Mouse (Mus musculus) splenic B cell, adult 2 months (primary cell): ENCODE data around the gene Yod1.

Experiments used
- DNase-seq: peaks from one replicate; pipeline ENCODE4 v3.0.0-alpha.2; 2011; ENCODE audit warnings: low read depth, low spot score
- H3K27me3 ChIP-seq: 2 replicates; pipeline ENCODE4 v1.6.1; 2012; ENCODE audit warnings: mild to moderate bottlenecking, low read length, moderate library complexity, mixed read lengths; ENCODE audit not compliant: control insufficient read depth, poor library complexity, insufficient read depth, severe bottlenecking
- H3K36me3 ChIP-seq: 2 replicates; pipeline ENCODE4 v1.6.1; 2012; ENCODE audit warnings: mild to moderate bottlenecking, low read length, moderate library complexity, mixed read lengths; ENCODE audit not compliant: control insufficient read depth, poor library complexity, insufficient read depth, severe bottlenecking

The Yod1 gene

DNA sequence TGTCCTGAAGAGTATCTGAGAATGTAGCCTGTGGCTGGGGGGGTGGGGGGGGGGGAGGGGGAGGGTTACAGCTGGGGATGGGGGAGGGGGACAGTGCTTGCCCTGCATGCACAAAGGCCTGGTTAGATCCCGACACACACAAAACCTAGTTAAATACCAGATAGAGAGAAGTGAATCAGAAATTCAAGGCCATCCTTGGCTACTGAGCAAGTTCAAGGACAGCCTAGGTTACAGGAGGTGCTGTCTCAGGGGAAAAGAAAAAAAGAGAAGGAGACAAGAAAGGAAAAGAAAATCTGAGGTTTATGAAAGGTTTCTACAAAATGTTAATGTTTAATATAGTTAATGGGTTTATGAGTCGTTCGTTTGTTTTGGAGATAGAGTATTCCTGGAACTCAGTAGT lies 22.5 kb downstream of the Yod1 start:
- H3K27me3 ChIP-seq, result no peaks in the 10 kb centered on the region
- no peaks in the 10 kb centered on the region for H3K36me3 ChIP-seq
- no peak for DNase-seq

GRCm38 (mm10) chr1:130740227-130740648 lies 23.1 kb downstream of the Yod1 start:
- Histone ChIP-seq H3K36me3 (no peaks in the 10 kb centered on the region), H3K27me3 (no peaks in the 10 kb centered on the region)
- no peak for DNase-seq

DNA sequence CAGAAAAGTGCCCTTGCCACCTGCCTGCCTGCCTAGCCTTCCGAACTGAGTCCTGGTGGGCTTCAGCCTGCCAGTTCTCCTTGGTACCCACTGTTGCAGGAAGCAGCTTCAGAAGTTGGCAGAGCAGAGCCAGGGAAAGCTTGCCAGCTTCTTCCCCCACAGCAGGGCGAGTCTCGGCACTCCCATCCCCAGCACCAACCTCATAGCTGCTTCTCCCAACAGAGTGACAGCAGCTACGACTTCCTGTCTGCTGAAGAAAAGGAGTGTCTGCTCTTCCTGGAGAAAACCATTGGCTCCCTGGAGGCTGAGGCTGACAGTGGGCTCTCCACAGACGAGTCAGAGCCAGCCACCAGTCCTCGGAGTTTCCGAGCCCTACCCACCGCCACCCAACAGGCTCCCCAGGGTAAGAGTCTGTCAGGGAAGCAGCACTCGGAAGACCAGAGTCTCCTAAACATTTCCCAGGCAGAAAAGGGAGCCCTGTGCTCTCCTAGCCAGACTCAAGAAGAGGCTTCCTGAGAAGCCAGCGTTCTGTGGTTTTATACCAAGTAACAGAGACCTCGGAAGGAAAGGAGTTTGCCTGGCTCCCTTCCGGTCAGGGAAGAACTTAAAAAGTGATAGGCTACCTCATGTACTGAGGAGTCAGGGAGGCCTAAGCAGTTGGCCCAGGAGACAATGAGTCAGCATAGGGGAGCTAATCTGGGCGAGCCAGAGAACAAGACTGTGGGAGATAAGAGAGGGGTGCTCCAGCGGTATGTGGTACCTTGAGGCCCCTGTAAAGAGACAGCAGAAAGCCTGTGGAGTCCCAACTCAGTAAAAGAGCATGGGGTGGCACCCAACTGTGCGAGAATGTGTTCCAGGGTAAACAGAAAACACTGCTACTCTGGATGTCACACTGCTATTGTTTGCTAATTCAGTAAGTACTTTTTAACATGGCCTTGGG lies 23.9 kb downstream of the Yod1 start:
- no peak for DNase-seq
- H3K36me3 ChIP-seq, result no peaks in the 10 kb centered on the region
- no peaks in the 10 kb centered on the region for H3K27me3 ChIP-seq

DNA sequence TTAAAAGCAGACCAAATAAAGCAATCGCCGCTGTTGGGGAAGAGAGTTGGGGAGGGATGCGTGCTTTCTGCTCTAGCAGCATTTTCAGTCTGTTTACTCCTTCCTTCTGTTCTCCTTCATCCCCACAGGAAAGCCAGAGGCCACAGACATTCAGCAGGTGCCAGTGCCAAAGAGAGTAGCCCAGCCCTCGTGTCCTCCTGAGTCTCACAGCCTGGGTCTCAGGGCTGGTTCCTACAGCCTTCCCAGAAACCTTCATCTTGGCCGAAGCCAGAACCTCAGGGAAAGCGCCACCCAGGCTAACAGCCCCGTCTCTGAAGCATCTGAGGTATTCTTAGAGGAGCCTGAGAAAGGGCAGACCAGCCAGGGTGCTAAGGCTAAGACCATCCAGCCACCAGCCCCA lies 25.1 kb downstream of the Yod1 start:
- Histone ChIP-seq H3K36me3 (no peaks in the 10 kb centered on the region), H3K27me3 (no peaks in the 10 kb centered on the region)
- DNase-seq, result no peak

- no peak for DNase-seq
- Histone ChIP-seq H3K36me3 (no peaks in the 10 kb centered on the region), H3K27me3 (no peaks in the 10 kb centered on the region)
Measured at GRCm38 (mm10) chr1:130743775-130744174, 26.6 kb downstream of the Yod1 start.

DNA sequence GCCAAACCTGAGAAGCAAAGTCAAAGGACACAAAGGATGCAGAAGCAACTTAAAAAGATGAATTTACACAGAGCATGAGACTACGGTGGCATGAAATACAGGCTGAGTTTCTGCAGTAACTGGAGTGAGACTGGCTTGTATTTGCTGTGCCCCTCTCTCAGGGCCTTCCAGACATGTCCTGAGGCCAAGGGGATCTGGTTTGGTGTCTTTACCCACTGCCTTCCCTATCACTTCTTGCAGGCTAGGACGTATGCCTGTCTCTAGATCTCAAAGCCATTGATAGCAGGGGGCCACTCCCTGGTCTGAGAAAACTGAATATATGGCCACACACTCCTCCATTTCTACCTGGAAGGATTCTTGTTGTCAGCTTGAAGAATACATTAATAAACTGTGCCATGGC lies 27.1 kb downstream of the Yod1 start:
- Histone ChIP-seq H3K36me3 (no peaks in the 10 kb centered on the region), H3K27me3 (no peaks in the 10 kb centered on the region)
- no peak for DNase-seq

DNA sequence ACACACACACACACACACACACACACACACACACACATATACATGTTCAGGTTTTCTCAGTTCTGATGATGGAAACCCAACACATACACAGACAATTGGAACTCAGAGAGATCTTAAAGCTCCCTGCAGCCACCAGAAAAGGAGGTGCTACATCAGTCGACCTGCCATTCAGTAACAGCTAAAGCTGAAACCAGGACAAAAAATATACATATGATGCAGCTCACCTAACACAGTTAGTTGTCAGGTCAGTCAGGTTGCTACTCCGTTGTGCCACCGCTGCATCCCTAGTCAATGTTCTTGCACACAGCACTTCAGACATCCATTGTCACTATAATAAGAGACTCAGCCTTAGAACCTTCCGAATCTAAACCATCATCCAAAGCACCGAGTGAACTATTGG lies 27.8 kb downstream of the Yod1 start:
- no peaks in the 10 kb centered on the region for H3K36me3 ChIP-seq
- no peak for DNase-seq
- H3K27me3 ChIP-seq, result no peaks in the 10 kb centered on the region

DNA sequence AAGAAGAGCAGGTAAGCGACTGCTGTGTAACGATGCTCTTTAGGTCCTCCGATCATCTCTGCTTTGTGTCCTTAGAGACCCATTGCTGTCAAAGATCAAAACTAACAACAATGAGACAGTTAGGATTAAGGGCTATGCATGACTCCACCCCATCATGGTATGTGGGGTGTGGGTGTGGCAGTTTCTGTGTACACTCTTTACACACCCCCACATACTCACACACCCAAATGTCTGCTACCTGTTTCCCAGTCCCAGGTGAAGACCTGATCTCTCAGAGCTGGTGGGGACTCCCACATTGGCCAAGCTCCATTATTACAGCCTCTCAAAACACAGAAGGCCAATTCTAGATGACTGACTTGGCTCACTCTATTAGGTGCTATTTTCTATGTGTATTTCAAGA lies 28.5 kb downstream of the Yod1 start:
- H3K36me3 ChIP-seq, result no peaks in the 10 kb centered on the region
- no peak for DNase-seq
- H3K27me3 ChIP-seq, result no peaks in the 10 kb centered on the region

DNA sequence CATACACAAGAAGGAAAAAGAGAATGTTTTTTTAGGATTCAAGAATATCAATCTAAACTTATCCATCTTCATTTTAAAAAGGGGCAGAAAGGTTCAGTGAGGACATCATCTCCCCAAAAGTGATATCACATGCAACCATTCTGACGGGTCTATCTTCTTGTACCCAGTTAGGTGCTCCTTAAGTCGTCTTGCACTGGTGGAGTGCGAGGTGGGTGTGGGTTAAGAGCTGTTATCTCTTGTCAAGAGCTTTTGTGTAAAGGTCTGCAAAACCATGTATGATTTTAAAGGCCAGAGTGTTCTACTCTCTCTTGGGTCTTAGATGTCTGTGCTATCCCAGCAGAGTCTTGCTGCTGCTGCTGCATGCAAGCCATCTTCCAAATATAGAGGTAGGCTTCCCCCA lies 29.7 kb downstream of the Yod1 start:
- no peaks in the 10 kb centered on the region for H3K36me3 ChIP-seq
- H3K27me3 ChIP-seq, result no peaks in the 10 kb centered on the region
- DNase-seq, result no peak

GRCm38 (mm10) chr1:130759689-130760088 lies 42.6 kb downstream of the Yod1 start:
- no peak for DNase-seq
- no peaks in the 10 kb centered on the region for H3K27me3 ChIP-seq

GRCm38 (mm10) chr1:130761597-130761996 lies 44.5 kb downstream of the Yod1 start:
- no peak for DNase-seq
- no peaks in the 10 kb centered on the region for H3K36me3 ChIP-seq
- H3K27me3 ChIP-seq, result no peaks in the 10 kb centered on the region

More at GRCm38 (mm10) chr1:130759689-130760088, 42.6 kb downstream of the Yod1 start:
- H3K36me3 ChIP-seq, result no peaks in the 10 kb centered on the region

DNA sequence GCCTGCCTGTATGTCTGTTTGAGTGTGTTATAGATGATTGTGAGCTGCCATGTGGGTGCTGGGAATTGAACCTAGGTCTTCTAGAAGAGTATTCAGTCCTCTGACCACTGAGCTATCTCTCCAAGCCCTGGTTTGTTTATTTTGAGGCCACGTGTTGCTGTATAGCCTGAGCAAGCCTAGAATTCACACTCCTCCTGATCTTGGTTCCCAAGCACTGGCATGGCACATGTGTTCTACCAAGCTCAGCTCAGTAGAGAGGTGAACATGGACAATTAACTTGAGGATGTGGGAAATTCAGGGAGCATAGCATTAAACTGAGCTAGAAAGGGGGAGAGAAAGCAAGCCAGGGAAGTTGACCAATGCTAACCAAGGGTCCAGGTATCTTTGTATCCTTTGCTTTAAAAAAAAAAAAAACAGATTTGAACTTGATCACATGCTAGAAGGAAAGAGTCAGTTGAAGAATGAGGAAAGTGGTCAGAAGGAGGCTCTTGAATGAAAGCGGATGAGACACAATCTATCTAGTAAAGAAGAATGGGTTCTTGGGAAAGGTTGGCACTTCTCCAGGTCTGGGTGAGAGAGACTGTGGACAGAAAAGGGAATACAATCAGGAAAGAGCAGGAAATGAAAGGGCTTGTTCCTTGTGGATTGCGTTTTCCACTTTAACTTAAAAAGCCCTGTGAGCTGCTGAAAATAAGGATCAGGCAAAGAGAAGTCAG lies 45.1 kb downstream of the Yod1 start:
- Histone ChIP-seq H3K36me3 (no peaks in the 10 kb centered on the region), H3K27me3 (no peaks in the 10 kb centered on the region)
- DNase-seq, result no peak

DNA sequence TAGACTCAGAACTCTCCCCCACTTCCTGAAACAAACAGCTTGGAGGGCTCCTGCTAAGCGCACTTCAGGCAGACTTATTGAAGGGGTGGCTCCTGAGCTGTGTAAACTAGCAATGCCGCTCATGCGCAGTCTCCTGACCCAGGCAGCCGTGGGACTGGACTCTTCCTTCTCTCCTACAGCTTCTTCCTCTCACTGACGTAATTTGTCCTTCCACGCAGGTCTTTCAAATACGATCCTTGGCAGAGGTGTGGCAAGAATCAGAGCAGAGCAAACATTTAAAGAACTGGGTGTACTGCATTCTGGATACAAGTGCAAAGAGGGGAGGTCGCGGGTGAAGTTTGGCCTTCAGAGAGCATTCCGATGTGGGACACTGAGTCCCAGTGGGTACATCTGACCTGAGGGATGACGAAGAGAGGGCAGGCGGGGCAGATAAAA lies 46.9 kb downstream of the Yod1 start:
- Histone ChIP-seq H3K27me3 (no peaks in the 10 kb centered on the region), H3K36me3 (no peaks in the 10 kb centered on the region)
- no peak for DNase-seq

GRCm38 (mm10) chr1:130767066-130767465 lies 49.9 kb downstream of the Yod1 start:
- Histone ChIP-seq H3K27me3 (no peaks in the 10 kb centered on the region), H3K36me3 (no peaks in the 10 kb centered on the region)
- no peak for DNase-seq

DNA sequence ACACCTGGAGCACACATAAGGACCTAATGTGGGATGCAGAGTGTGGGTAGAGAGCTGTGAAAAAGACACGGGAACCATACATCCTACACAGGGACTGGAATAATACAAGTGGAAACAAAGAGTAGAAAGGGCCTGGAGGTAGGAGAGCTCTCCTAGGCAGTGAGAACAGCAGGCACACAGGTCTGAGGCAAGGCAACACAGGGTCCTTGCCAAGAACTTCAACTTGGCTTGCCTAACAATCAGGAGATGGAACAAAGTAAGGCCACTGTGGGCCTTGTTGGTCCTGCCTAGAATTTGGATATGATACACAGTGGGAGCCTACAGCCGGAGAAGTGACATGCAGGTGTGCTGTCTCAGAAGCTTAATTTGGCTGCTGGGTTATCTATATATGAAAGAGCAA lies 52.8 kb downstream of the Yod1 start:
- no peaks in the 10 kb centered on the region for H3K36me3 ChIP-seq
- no peak for DNase-seq
- H3K27me3 ChIP-seq, result no peaks in the 10 kb centered on the region
